Mouse (Mus musculus): ENCODE measurements around the gene Rdh16f2. TPM values are rescaled to one million over a fixed set of nuclear protein-coding genes. Genes with fewer than 3 reads are reported as not detected.
"Not testable (repeated sequence)": the region's sequence is repeated elsewhere in the genome, so short reads cannot be mapped to it uniquely, and the experiment has no call there.

Gene Rdh16f2
- polyA plus RNA-seq, 1 experiment from 2014 or later = not detected

DNA sequence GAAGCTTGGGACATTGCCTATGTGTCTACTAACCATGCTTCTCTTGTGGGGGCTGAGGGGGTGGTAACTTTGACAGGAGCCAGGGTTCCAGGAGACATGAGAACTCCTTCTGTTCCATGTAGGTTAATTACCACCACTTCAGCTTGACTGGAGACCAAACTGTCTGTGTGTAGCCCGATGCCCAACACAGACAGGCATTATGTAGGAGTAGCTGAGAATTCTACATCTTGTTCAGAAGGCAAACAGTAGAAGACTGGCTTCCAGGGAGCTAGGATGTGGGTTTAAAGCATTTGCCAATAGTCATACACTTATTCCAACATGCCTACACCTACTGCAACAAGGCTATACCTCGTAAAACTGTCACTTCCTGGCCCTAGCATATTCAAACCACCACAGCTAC, 27.7 kb upstream of the Rdh16f2 start:
- WGBS = 85% methylated on average over 2 of the region's 2 CpGs
- H3K36me3 ChIP-seq (ENCODE audit: insufficient read depth, low read length) = no peaks in the 10 kb centered on the region
- no peak overlapping the region for H3K27ac ChIP-seq (ENCODE audit: low read length)
- no peak overlapping the region for H3K4me2 ChIP-seq (replicated peaks; ENCODE audit: low read depth, low read length)
- TF ChIP-seq CTCF (IDR thresholded peaks at IDR 0.05) (no peak), EP300 (IDR thresholded peaks at IDR 0.05) (no peak)
- no peak overlapping the region for H3K9ac ChIP-seq (replicated peaks; ENCODE audit: low read depth)
- no peaks in the 10 kb centered on the region for H3K27me3 ChIP-seq (replicated peaks; ENCODE audit: insufficient read depth, low read length)
- H3K9me3 ChIP-seq (ENCODE audit: low read length) = no peaks in the 10 kb centered on the region
- DNase-seq (ENCODE audit: low spot score) = no peak
- H3K4me3 ChIP-seq (ENCODE audit: low read depth, low read length) = no peak overlapping the region
- no peak for ATAC-seq
- H3K4me1 ChIP-seq (ENCODE audit: insufficient read depth, low read depth, low read length) = no peaks in the 10 kb centered on the region

DNA sequence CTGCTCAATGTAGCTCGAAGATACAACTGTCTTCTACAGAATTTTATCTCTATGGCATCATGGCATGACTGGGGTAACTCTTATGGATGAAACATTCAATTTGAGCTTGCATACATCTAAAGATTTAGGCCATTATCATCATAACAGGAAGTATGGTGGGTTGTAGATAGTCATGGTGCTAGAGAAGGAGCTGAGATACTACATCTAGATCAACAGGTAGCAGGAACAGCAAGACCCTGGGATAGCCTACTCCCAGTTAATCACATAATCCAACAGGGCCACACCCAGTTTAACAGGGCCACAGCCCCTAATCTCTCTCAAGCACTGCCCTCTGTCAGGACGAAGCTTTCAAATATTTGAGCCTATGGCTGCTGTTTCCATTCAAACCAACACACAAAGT, 25.5 kb upstream of the Rdh16f2 start:
- 62% methylated on average over 2 of the region's 2 CpGs for WGBS
- no peak overlapping the region for H3K9ac ChIP-seq (replicated peaks; ENCODE audit: low read depth)
- H3K4me2 ChIP-seq (replicated peaks; ENCODE audit: low read depth, low read length) = no peak overlapping the region
- DNase-seq (ENCODE audit: low spot score) (no peak), ATAC-seq (no peak)
- no peaks in the 10 kb centered on the region for H3K4me1 ChIP-seq (ENCODE audit: insufficient read depth, low read depth, low read length)
- TF ChIP-seq CTCF (IDR thresholded peaks at IDR 0.05) (no peak), EP300 (IDR thresholded peaks at IDR 0.05) (no peak)
- no peak overlapping the region for H3K27ac ChIP-seq (ENCODE audit: low read length)
- no peaks in the 10 kb centered on the region for H3K9me3 ChIP-seq (ENCODE audit: low read length)
- no peaks in the 10 kb centered on the region for H3K36me3 ChIP-seq (ENCODE audit: insufficient read depth, low read length)
- H3K4me3 ChIP-seq (ENCODE audit: low read depth, low read length) = no peak overlapping the region
- H3K27me3 ChIP-seq (replicated peaks; ENCODE audit: insufficient read depth, low read length) = no peaks in the 10 kb centered on the region

DNA sequence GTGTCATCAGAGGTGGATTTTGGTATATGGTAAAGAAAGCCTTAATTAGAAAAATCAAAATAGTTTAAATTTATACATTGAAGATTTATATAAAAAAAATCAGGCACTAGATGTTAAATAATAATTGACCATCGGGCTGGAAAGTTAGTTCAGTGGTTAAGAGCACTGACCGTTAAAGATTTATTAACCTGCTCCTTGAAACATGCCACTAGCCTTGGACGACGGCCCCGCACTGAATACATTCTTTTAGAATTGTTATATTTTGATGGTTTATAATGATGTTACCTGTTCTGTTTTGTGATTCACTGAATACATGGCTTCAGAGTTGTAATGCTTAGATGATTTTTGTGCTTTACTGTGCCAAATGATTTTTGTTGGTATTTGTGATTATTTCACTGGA, 20.3 kb upstream of the Rdh16f2 start:
- H3K4me1 ChIP-seq (ENCODE audit: insufficient read depth, low read depth, low read length); H3K9me3 ChIP-seq (ENCODE audit: low read length); H3K27ac ChIP-seq (ENCODE audit: low read length); DNase-seq (ENCODE audit: low spot score); H3K4me3 ChIP-seq (ENCODE audit: low read depth, low read length); ATAC-seq; H3K4me2 ChIP-seq (replicated peaks; ENCODE audit: low read depth, low read length); H3K36me3 ChIP-seq (ENCODE audit: insufficient read depth, low read length); H3K9ac ChIP-seq (replicated peaks; ENCODE audit: low read depth); H3K27me3 ChIP-seq (replicated peaks; ENCODE audit: insufficient read depth, low read length): not testable (repeated sequence)
- WGBS = 87% methylated on average over 5 of the region's 5 CpGs

DNA sequence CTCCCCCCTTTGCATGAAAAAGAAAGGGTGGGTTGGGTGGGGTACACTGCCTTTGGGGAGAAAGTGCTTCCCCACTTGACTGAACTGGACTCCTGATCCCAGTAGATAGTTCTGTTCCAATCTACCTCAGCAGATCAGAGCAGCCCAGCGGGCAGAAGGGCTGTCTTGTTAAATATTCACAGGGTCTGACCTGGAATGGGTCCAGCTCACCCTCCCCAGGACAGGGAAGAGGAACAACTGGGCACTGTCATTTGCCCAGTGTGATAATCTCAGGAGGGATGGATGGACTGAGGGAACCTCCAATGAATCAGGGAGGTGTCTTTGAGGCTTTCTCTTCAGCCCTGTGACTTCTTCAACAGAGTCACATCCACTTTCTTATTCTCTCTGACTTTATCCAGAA, 18.2 kb upstream of the Rdh16f2 start:
- Histone ChIP-seq H3K4me2 (replicated peaks; ENCODE audit: low read depth, low read length) (no peak overlapping the region), H3K4me1 (ENCODE audit: insufficient read depth, low read depth, low read length) (no peaks in the 10 kb centered on the region), H3K27ac (ENCODE audit: low read length) (no peak overlapping the region), H3K9ac (replicated peaks; ENCODE audit: low read depth) (no peak overlapping the region), H3K36me3 (ENCODE audit: insufficient read depth, low read length) (no peaks in the 10 kb centered on the region), H3K4me3 (ENCODE audit: low read depth, low read length) (no peak overlapping the region), H3K27me3 (replicated peaks; ENCODE audit: insufficient read depth, low read length) (no peaks in the 10 kb centered on the region), H3K9me3 (ENCODE audit: low read length) (no peaks in the 10 kb centered on the region)
- WGBS = 63% methylated on average over 1 of the region's 1 CpGs
- ATAC-seq (no peak), DNase-seq (ENCODE audit: low spot score) (no peak)
- no peak for TF ChIP-seq CTCF (IDR thresholded peaks at IDR 0.05)
- no peak for TF ChIP-seq EP300 (IDR thresholded peaks at IDR 0.05)

DNA sequence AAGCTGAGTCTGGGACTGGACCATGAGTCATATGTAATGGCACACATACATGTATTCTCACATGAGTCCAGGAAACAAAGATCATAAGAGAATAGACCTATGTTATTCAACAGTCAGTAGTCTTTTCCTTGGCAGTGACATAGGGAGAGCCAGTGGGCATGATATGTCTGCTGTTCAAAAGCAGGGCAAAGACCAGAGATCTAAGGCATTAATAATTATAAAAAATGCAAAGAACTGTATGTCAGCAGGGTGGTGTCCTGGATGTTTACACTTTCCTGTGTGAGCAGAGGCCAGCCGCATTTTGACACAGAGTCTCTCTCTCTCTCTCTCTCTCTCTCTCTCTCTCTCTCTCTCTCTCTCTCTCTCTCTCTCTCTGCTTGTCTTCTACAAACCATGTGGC, 16.6 kb upstream of the Rdh16f2 start, which contains the start of gene Rdh19:
TSS of gene Rdh19 (plus strand) at position 301 of the 400 bp plus-strand sequence.
- Histone ChIP-seq H3K4me3 (ENCODE audit: low read depth, low read length) (no peak within 1 kb of the TSS), H3K27me3 (replicated peaks; ENCODE audit: insufficient read depth, low read length) (no peaks in the 10 kb centered on the region), H3K27ac (ENCODE audit: low read length) (no peak within 1 kb of the TSS), H3K4me1 (ENCODE audit: insufficient read depth, low read depth, low read length) (no peaks in the 10 kb centered on the region), H3K9me3 (ENCODE audit: low read length) (no peaks in the 10 kb centered on the region), H3K4me2 (replicated peaks; ENCODE audit: low read depth, low read length) (no peak within 1 kb of the TSS), H3K36me3 (ENCODE audit: insufficient read depth, low read length) (no peaks in the 10 kb centered on the region), H3K9ac (replicated peaks; ENCODE audit: low read depth) (no peak within 1 kb of the TSS)
- WGBS = 54% methylated on average over 1 of the region's 1 CpGs
- ATAC-seq (no peak), DNase-seq (ENCODE audit: low spot score) (no peak)
- TF ChIP-seq CTCF (IDR thresholded peaks at IDR 0.05) (no peak), EP300 (IDR thresholded peaks at IDR 0.05) (no peak)

DNA sequence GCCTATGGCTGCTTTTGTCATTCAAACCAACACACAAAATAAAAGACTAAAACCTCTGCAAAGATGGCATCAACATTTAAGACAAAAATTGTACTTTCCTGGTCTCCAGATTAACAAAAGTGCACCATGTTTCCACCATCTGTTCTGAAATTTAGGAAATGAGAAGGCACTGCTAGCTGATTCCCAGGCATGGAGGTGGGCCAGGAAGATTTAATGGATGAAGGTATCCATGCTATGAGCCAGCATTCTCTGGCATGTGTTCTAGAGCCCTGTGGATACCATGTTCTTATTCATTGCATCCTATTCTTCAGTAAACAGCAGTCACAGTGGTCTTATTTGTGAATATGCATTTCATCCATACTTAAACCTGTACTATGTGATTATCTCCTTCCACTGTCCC, 9.9 kb upstream of the Rdh16f2 start:
- ATAC-seq (no peak), DNase-seq (ENCODE audit: low spot score) (no peak)
- Histone ChIP-seq H3K27me3 (replicated peaks; ENCODE audit: insufficient read depth, low read length) (no peaks in the 10 kb centered on the region), H3K4me2 (replicated peaks; ENCODE audit: low read depth, low read length) (no peak overlapping the region), H3K9me3 (ENCODE audit: low read length) (no peaks in the 10 kb centered on the region), H3K4me1 (ENCODE audit: insufficient read depth, low read depth, low read length) (no peaks in the 10 kb centered on the region), H3K27ac (ENCODE audit: low read length) (no peak overlapping the region), H3K36me3 (ENCODE audit: insufficient read depth, low read length) (no peaks in the 10 kb centered on the region), H3K4me3 (ENCODE audit: low read depth, low read length) (no peak overlapping the region), H3K9ac (replicated peaks; ENCODE audit: low read depth) (no peak overlapping the region)
- TF ChIP-seq CTCF (IDR thresholded peaks at IDR 0.05) (no peak), EP300 (IDR thresholded peaks at IDR 0.05) (no peak)

DNA sequence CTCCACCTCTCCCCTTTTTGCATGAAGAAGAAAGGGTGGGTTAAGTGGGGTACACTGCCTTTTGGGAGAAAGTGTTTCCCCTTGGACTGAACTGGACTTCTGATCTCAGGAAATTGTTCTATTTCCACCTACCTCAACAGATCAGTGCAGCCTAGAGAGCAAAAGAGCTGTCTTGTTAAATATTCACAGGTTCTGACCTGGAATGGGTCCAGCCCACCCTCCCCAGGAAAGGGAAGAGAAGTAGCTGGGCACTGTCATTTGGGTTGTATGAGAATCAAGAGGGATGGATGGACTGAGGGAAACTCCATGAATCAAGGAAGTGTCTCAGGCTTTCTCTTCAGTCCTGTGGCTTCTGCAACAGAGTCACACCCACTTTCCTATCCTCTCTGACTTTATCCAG, 1.3 kb upstream of the Rdh16f2 start:
- DNase-seq (ENCODE audit: low spot score) (no peak), ATAC-seq (no peak)
- Histone ChIP-seq H3K4me2 (replicated peaks; ENCODE audit: low read depth, low read length) (no peak overlapping the region), H3K9ac (replicated peaks; ENCODE audit: low read depth) (no peak overlapping the region), H3K36me3 (ENCODE audit: insufficient read depth, low read length) (no peaks in the 10 kb centered on the region), H3K9me3 (ENCODE audit: low read length) (no peaks in the 10 kb centered on the region), H3K4me1 (ENCODE audit: insufficient read depth, low read depth, low read length) (no peaks in the 10 kb centered on the region), H3K27me3 (replicated peaks; ENCODE audit: insufficient read depth, low read length) (no peaks in the 10 kb centered on the region), H3K27ac (ENCODE audit: low read length) (no peak overlapping the region), H3K4me3 (ENCODE audit: low read depth, low read length) (no peak overlapping the region)
- TF ChIP-seq CTCF (IDR thresholded peaks at IDR 0.05) = no peak
